Mouse (Mus musculus): ENCODE data around the gene Ctc1.

The Ctc1 gene

GRCm38 (mm10) chr11:69070590-69071222, 55.0 kb downstream of the Ctc1 start, which contains the start of gene Tmem107:
Tmem107 (plus strand) TSS chr11:69070806.
- DNase-seq, result peak; percentile 95 to 96

- no peak for DNase-seq
Observed at GRCm38 (mm10) chr11:69071262-69071661, 55.6 kb downstream of the Ctc1 start.

GRCm38 (mm10) chr11:69072234-69072633, 56.5 kb downstream of the Ctc1 start:
- DNase-seq, result no peak

- no peak for DNase-seq
Observed at GRCm38 (mm10) chr11:69072666-69073064, 57.0 kb downstream of the Ctc1 start.

- DNase-seq, result peak; percentile 84 to 91
Observed at GRCm38 (mm10) chr11:69073065-69073888, 57.6 kb downstream of the Ctc1 start.

- no peak for DNase-seq
Observed at GRCm38 (mm10) chr11:69073951-69074775, 58.5 kb downstream of the Ctc1 start.

- DNase-seq, result no peak
Observed at GRCm38 (mm10) chr11:69074776-69075069, 59.0 kb downstream of the Ctc1 start.

GRCm38 (mm10) chr11:69075764-69076479, 60.2 kb downstream of the Ctc1 start:
- DNase-seq, result no peak

GRCm38 (mm10) chr11:69076572-69076971, 60.9 kb downstream of the Ctc1 start:
- no peak for DNase-seq

GRCm38 (mm10) chr11:69077316-69077715, 61.6 kb downstream of the Ctc1 start:
- DNase-seq, result no peak

- no peak for DNase-seq
Observed at GRCm38 (mm10) chr11:69078041-69078440, 62.3 kb downstream of the Ctc1 start.

GRCm38 (mm10) chr11:69078805-69079438, 63.2 kb downstream of the Ctc1 start:
- DNase-seq, result peak in 1 of 2 experiments; percentile 57

GRCm38 (mm10) chr11:69080102-69080854, 64.6 kb downstream of the Ctc1 start:
- no peak for DNase-seq

- DNase-seq, result no peak
Observed at GRCm38 (mm10) chr11:69080855-69081222, 65.1 kb downstream of the Ctc1 start.

GRCm38 (mm10) chr11:69081613-69082012, 65.9 kb downstream of the Ctc1 start:
- DNase-seq, result no peak

- no peak for DNase-seq
Observed at GRCm38 (mm10) chr11:69085608-69086007, 69.9 kb downstream of the Ctc1 start.

Data from lung, adult 18-20 months (tissue).